Mouse (Mus musculus): ENCODE measurements at regions not wholly inside any gene's neighbourhood (a gene's known extent, or its start where the extent isn't known, plus 50 kb on each side); places are given as distances from the start of the nearest gene placed in this dataset.

- no peak for DNase-seq
- intact Hi-C loops (cut with DNase I), result no loop called here
Observed at GRCm38 (mm10) chr7:121589088-121589605, 117.9 kb downstream of the Usp31 start.

GRCm38 (mm10) chr7:121587713-121588112 lies 119.3 kb downstream of the Usp31 start:
- intact Hi-C loops (cut with DNase I), result no loop called here
- DNase-seq, result no peak

GRCm38 (mm10) chr7:121585721-121586120 lies 121.3 kb downstream of the Usp31 start:
- DNase-seq, result no peak
- intact Hi-C loops (cut with DNase I), result no loop called here

- DNase-seq, result no peak
- intact Hi-C loops (cut with DNase I), result no loop called here
Observed at GRCm38 (mm10) chr7:121579497-121579896, 127.6 kb downstream of the Usp31 start.

GRCm38 (mm10) chr7:121572681-121573335 lies 134.2 kb downstream of the Usp31 start:
- intact Hi-C loops (cut with DNase I), result no loop called here
- no peak for DNase-seq

DNA sequence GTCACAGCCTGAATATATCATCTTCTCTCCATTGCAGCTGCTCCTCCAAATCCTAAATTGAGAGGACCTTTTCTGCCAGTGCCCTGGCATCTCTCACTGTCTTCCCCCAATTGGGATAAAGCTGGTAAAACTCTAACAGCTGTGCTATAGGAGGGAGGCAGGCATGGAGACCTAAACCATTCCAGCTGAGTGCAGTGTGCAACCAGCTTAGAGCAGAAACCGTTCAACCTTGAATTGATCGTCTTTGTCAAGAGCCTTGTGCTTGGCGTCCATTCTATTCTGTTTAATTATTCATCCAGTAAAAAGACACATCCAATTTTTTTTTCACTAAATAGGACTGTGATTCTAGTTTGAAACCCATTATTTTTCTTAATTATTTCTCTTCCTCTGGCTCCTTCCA lies 135.3 kb downstream of the Usp31 start:
- no peak for DNase-seq
- intact Hi-C loops (cut with DNase I), result no loop called here

DNA sequence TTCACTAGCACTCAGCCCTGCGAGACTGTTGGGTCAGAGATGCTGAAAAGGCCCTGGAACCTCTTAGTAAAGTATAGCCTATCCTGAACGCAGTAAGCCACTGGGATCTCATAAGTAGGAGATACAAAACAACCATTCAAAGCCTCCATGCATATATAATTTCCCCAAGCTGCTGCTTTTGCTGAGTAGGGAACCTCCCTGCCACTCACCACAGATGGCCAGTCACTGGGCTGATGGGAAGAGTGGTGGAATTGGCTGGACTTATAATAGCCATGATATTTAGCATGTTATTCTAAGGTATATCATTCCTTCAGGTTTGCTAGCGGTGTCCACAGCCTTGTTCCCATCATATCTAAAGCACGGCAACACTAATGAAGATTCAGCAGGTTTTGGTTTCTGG lies 135.8 kb downstream of the Usp31 start:
- intact Hi-C loops (cut with DNase I), result no loop called here
- DNase-seq, result no peak

DNA sequence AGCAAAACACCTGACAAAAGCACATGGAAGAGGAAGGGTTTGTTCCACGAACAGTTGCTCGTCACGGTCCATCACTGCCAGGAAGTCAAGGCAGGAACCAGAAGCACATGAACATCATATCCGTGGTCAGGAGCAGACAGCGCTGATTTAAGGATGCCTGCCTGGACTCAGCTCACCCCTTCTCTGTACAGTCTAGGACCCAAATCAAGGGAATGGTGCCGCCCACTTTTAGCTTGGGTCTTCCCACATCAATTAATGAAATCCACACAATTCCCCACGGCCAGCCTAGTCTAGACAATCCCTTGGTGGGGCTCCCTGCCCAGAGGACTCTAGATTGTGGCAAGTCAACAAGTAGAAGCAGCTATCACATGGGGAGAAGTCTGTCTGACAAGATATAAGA lies 137.8 kb downstream of the Usp31 start:
- no peak for DNase-seq
- intact Hi-C loops (cut with DNase I), result no loop called here

- intact Hi-C loops (cut with DNase I), result no loop called here
- no peak for DNase-seq
Observed at GRCm38 (mm10) chr7:121568064-121568463, 139.0 kb downstream of the Usp31 start.

- intact Hi-C loops (cut with DNase I), result loop anchor here (2.0 to 5.0 kb wide), 4 partner anchors 79 to 403 kb away; partner anchors contain the start of gene Hs3st2
- peak; percentile 39 to 53 for DNase-seq
Observed at GRCm38 (mm10) chr7:121563526-121563925, 143.5 kb downstream of the Usp31 start.

DNA sequence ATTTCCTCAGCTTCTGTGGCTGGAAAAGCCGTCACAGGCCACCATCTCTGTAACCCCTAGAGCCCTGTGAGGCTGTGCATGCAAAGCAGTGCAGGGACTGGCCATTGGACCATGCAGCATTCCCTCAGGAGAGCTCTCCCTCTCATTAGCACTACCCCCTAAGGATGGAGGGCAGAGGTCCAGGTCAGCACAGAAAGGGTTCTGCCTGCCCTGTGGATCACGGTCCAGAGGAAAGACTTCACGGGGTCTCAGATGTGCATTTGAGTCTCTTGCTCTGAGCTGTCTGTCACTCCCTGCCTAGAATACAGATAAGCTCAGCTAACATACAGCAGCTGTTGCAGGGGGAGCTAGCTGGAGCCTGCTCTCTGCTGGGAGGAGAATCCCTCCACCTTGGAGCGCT lies 151.6 kb downstream of the Usp31 start:
- intact Hi-C loops (cut with DNase I), result no loop called here
- no peak for DNase-seq
